Mouse (Mus musculus): ENCODE results near the gene Maml3.

- TF ChIP-seq CTCF (IDR thresholded peaks at IDR 0.05; ENCODE audit: insufficient read depth, low read depth, low read length): no peak
- no peak for TF ChIP-seq POLR2A (IDR thresholded peaks at IDR 0.05; ENCODE audit: insufficient read depth, low read depth, low read length)
Measured at GRCm38 (mm10) chr3:51997616-51998015, 107.3 kb downstream of the Maml3 start.

All from olfactory bulb, adult 2 months (tissue).